Mouse (Mus musculus) limb, embryonic 10.5 days (tissue): ENCODE measurements at regions not wholly inside any gene's neighbourhood (a gene's known extent, or its start where the extent isn't known, plus 50 kb on each side); places are given as distances from the start of the nearest gene placed in this dataset.
A peak's percentile ranks its signal among the peaks of the same experiment; 100 is the strongest.
"Not testable (repeated sequence)": the region's sequence is repeated elsewhere in the genome, so short reads cannot be mapped to it uniquely, and the experiment has no call there.

Experiments
- DNase-seq: peaks from one replicate; pipeline ENCODE4 v3.0.0-alpha.2; 2017; ENCODE audit warnings: low spot score
- H3K27ac ChIP-seq: fragments of 300-500 bp; sonication (generic); 2 replicates; pipeline ENCODE4 v1.5.1; 2016; ENCODE audit warnings: mild to moderate bottlenecking
- H3K27me3 ChIP-seq: fragments of 300-500 bp; sonication (generic); 2 replicates; pipeline ENCODE4 v1.6.1; 2016; ENCODE audit warnings: low read depth, mild to moderate bottlenecking; ENCODE audit not compliant: poor library complexity, severe bottlenecking
- H3K36me3 ChIP-seq: fragments of 300-500 bp; sonication (generic); 2 replicates; pipeline ENCODE4 v1.6.1; 2016; ENCODE audit warnings: mild to moderate bottlenecking, moderate library complexity
- H3K4me1 ChIP-seq: fragments of 300-500 bp; sonication (generic); 2 replicates; pipeline ENCODE4 v1.6.1; 2016
- H3K4me3 ChIP-seq: fragments of 300-500 bp; sonication (generic); 2 replicates; pipeline ENCODE4 v1.5.1; 2016; ENCODE audit warnings: mild to moderate bottlenecking, moderate library complexity
- H3K9me3 ChIP-seq: fragments of 300-500 bp; sonication (generic); replicated peaks from 2 replicates; pipeline ENCODE4 v1.6.1; 2016; ENCODE audit warnings: mild to moderate bottlenecking
- WGBS: fragments of 180-500 bp; shearing (Covaris S2); methylation state at CpG from one replicate; pipeline ENCODE4 v1.1.7; 2016; 5-methylcytosine and 5-hydroxymethylcytosine counted together

DNA sequence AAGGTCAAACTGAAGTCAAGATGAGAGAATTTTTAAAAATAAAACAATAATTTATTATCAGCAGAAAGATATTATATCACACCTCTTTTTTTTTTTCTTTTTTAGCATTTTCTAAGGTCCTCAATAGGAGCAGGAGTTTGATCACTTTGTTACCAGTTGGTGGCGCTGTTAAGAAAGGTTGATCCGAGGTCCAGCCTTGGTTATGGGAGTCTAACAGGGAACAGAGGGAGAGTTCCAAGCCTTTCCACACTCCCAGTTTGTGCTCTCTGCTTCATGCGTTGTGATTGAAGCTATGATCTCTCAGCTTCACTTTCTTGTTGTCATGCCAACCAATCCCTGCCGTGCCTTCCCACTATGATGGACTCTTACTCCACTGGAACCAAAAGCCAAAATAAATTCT, 83.8 kb downstream of the Fam174a start:
- Histone ChIP-seq H3K9me3 (no peaks in the 10 kb centered on the region), H3K27ac (no peak overlapping the region), H3K4me1 (no peaks in the 10 kb centered on the region), H3K27me3 (no peaks in the 10 kb centered on the region), H3K4me3 (no peak overlapping the region), H3K36me3 (no peaks in the 10 kb centered on the region)
- no peak for DNase-seq
- 46% methylated on average over 4 of the region's 4 CpGs for WGBS

DNA sequence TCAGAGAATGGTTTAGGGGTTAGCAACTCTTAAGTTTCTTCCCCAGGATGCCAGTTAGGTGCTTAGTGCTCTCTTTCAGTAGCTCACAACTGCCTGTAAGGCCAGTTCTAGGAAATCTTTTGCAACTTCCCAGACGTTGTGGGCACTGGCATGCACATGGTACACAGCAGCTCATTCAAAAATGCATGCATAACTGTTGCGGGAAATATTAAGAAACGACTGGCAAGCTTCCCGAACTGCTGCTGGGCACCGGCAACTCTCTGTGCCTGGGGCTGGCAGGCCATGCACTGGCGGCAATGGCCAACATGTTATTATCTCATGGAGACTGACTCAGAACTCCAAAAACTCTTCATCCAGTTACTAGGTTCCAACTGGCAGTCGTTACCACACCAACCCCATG, 86.3 kb downstream of the Fam174a start:
- Histone ChIP-seq H3K36me3 (no peaks in the 10 kb centered on the region), H3K4me1 (no peaks in the 10 kb centered on the region), H3K9me3 (no peaks in the 10 kb centered on the region), H3K4me3 (no peak overlapping the region), H3K27ac (no peak overlapping the region), H3K27me3 (no peaks in the 10 kb centered on the region)
- 89% methylated on average over 7 of the region's 7 CpGs for WGBS
- DNase-seq: no peak

DNA sequence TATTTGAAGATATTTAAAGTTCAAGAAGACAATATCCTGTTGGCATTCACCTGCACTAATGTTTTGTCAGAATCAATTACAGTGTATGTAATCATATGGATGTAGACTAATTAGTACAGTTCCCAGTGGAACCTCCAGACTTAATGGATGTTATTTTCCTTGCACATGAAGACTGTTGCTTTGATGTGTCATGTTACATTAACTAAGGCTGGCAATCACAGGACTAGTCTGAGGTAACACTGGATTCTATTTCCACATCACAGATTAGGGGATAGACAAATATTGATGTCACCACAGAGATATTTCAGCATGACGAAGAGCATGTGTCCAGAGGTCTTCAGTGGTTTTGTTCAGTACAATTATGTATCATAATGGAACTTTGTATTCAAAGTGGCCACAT, 108.8 kb downstream of the Fam174a start:
- no peaks in the 10 kb centered on the region for H3K27me3 ChIP-seq
- no peaks in the 10 kb centered on the region for H3K9me3 ChIP-seq
- DNase-seq: no peak
- WGBS: 93% methylated on average over 1 of the region's 1 CpGs
- no peaks in the 10 kb centered on the region for H3K4me1 ChIP-seq
- no peak overlapping the region for H3K27ac ChIP-seq
- H3K4me3 ChIP-seq: no peak overlapping the region
- no peaks in the 10 kb centered on the region for H3K36me3 ChIP-seq

DNA sequence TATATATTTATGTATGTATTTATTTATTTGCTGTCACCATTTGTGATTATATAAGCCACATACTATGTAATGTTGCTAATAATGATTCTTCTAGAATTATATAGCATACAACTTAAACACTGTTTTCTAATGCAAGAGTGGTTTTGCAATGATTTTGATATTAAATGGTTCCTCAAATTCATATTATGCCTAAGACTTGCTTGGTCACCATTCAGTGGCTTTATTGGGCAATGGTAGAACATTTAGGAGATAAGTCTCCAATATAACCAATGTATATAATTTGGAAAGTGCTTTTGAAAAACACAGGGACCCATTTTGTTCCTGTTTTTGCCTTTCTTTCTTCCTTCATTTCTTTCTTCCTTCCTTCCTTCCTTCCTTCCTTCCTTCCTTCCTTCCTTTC, 112.0 kb downstream of the Fam174a start:
- DNase-seq: no peak
- H3K9me3 ChIP-seq: no peaks in the 10 kb centered on the region
- no peaks in the 10 kb centered on the region for H3K4me1 ChIP-seq
- no peak overlapping the region for H3K4me3 ChIP-seq
- no peak overlapping the region for H3K27ac ChIP-seq
- H3K27me3 ChIP-seq: no peaks in the 10 kb centered on the region
- no peaks in the 10 kb centered on the region for H3K36me3 ChIP-seq

DNA sequence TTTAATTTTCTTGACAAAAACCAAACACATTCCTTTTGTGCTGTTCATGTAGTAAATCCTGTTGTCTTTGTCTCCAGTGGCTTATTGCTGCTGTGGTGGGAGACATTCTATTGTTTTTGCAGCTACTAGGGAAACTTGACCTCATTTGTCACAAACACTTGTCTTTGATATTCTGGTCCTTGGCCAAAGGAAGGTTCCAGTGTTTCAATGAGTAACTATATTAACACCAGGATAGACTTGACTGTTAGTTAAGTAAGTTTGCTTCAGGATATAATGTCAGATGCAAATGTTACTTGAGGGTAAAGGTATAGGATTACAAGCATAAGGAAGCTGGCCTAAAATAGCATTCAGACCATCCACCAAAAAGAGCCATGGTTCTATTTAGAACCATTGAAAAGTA, 123.7 kb downstream of the Fam174a start:
- Histone ChIP-seq H3K9me3 (no peaks in the 10 kb centered on the region), H3K4me1 (no peaks in the 10 kb centered on the region), H3K27ac (no peak overlapping the region), H3K4me3 (no peak overlapping the region), H3K27me3 (no peaks in the 10 kb centered on the region), H3K36me3 (no peaks in the 10 kb centered on the region)
- no peak for DNase-seq

DNA sequence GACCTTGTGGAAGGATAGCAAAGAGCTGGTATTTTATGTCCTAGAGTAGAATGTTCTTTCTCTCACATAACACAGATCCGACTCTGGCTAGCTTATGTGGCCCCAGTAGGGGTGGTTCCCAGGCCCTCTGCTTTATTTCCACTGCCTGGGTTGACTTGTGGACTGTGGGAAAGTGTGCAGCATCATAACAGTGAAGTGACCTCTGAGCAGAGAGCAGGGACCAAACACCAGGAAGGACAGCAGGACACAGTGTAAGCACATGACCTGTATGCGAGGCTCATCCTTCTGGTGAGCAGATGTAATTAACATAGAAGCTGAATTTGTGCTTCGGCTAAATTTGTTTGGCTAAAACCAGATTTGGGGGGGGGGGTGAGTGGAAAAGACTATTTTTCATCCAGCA, 132.1 kb downstream of the Fam174a start:
- no peaks in the 10 kb centered on the region for H3K36me3 ChIP-seq
- no peak for DNase-seq
- no peaks in the 10 kb centered on the region for H3K9me3 ChIP-seq
- no peak overlapping the region for H3K27ac ChIP-seq
- no peak overlapping the region for H3K4me3 ChIP-seq
- WGBS: 82% methylated on average over 3 of the region's 3 CpGs
- H3K27me3 ChIP-seq: no peaks in the 10 kb centered on the region
- peaks cover 7% of the 10 kb centered on the region; the same call in 1 of the 2 replicates for H3K4me1 ChIP-seq

DNA sequence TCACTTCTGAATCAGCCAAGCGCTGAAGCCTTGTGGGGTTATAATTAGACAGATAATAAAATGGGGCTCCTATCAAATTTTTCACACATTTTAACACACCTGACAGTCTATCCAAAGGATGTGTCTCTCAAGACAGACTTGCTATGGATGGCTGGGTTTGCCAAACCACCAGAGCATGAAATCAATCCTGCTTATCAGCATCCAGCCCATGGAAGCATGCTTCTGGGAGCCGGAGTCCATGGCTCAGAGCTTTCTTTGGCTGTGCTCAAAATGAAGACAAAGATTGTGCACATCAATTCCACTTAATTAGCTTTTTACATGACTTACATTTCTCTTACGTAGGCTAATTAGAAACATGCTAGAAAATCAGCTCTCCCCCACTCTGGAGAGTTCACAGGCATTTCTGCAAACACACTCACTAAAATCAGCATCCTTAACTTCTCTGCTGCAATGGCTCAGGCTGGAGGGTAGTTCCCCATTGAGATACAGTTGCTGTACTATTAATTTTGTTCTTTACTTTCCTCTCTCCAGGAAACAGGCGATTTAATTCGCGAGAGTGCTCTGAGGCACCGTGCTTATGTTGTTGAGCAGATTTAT, 135.6 kb downstream of the Fam174a start:
- no peak overlapping the region for H3K27ac ChIP-seq

DNA sequence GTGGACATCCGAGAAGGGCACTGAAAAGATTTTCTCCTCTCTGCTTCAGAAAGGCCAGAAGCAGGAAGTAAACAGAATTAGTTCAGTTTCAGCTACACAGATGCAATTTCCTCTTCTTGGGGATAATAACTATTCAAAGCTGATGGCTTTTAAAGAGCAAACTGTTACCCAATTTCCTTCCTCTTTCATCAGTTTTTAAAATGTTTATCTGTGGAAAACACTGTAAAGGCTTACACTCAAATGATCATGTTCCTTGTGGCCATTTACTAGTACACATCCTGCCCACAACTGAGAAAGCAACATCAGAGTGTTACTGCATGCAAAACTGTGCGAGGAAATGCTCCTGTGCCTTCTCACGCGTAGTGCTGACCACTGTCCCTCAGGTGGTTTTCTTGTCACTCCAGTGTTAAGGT, 137.5 kb downstream of the Fam174a start:
- Histone ChIP-seq H3K36me3 (no peaks in the 10 kb centered on the region), H3K27me3 (no peaks in the 10 kb centered on the region), H3K4me3 (no peak overlapping the region), H3K9me3 (no peaks in the 10 kb centered on the region), H3K27ac (no peak overlapping the region), H3K4me1 (peaks cover 7% of the 10 kb centered on the region; the same call in 1 of the 2 replicates)
- 82% methylated on average over 4 of the region's 4 CpGs for WGBS
- DNase-seq: no peak

More for the DNA sequence above, 135.6 kb downstream of the Fam174a start:
- no peaks in the 10 kb centered on the region for H3K9me3 ChIP-seq
- WGBS: 75% methylated on average over 7 of the region's 7 CpGs
- no peak overlapping the region for H3K4me3 ChIP-seq
- no peaks in the 10 kb centered on the region for H3K36me3 ChIP-seq
- peaks cover 7% of the 10 kb centered on the region; the same call in 1 of the 2 replicates for H3K4me1 ChIP-seq
- no peaks in the 10 kb centered on the region for H3K27me3 ChIP-seq
- no peak for DNase-seq

DNA sequence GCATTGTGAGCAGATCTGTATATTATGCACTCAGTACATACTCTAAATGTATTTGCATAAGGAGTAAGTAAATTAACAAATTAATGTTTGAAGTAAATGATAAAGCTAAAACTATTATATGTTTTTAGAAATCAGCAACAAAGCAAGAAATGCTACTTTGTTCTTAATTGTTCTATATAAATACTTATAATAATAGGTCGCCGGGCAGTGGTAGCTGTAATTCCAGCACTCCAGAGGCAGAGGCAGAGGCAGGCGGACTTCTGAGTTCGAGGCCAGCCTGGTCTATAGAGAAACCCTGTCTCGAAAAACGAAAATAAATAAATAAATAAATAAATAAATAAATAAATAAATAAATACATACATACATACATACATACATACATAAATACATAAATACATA, 138.3 kb downstream of the Fam174a start:
- not testable (repeated sequence) for H3K36me3 ChIP-seq, H3K9me3 ChIP-seq, H3K4me1 ChIP-seq, H3K27ac ChIP-seq, H3K4me3 ChIP-seq, H3K27me3 ChIP-seq
- DNase-seq: peak; percentile 95
- 79% methylated on average over 6 of the region's 6 CpGs for WGBS

DNA sequence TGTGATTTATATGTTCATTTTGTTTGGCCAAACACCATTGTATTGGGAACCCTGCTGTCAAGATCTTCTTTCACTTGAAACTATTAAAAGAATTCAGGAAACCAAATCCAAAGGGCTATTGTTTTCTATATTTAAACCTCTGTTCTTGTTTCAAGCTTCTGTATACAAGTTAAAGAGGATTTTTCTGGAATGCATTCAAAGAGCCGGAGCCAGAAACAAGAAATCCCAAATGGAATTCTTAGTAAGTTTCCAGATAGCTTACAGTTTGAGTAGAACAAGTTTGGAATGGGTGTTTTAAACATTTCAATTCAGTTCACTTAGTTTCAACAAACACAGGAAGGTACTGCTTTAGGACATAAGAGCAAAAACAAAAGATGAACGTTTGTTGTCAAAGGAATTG, 140.8 kb downstream of the Fam174a start:
- Histone ChIP-seq H3K27me3 (no peaks in the 10 kb centered on the region), H3K27ac (no peak overlapping the region), H3K4me1 (peaks cover 3% of the 10 kb centered on the region; the same call in 1 of the 2 replicates), H3K4me3 (no peak overlapping the region), H3K36me3 (no peaks in the 10 kb centered on the region), H3K9me3 (no peaks in the 10 kb centered on the region)
- no peak for DNase-seq
- WGBS: 79% methylated on average over 2 of the region's 2 CpGs

DNA sequence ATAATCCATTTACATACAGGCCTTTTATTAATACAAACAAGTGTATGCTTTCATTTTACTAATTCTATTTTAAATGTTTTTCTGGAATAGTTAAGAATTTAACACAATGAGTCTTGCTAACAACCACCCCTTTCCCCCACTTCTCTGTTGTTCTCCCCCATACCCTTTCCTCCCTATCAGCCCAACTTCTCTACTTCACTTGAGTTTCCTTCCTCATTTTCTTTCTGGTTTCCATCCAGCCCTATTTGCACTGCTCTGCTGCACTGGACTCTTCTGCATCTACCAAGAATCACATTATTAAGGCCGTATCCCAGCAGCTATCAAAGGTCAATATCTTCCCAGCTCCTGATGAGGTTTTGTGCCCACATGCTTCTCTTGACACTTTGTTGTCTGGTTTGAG, 145.9 kb downstream of the Fam174a start:
- Histone ChIP-seq H3K27ac (no peak overlapping the region), H3K36me3 (no peaks in the 10 kb centered on the region), H3K27me3 (no peaks in the 10 kb centered on the region), H3K4me3 (no peak overlapping the region), H3K9me3 (no peaks in the 10 kb centered on the region), H3K4me1 (no peaks in the 10 kb centered on the region)
- WGBS: 86% methylated on average over 1 of the region's 1 CpGs
- no peak for DNase-seq

DNA sequence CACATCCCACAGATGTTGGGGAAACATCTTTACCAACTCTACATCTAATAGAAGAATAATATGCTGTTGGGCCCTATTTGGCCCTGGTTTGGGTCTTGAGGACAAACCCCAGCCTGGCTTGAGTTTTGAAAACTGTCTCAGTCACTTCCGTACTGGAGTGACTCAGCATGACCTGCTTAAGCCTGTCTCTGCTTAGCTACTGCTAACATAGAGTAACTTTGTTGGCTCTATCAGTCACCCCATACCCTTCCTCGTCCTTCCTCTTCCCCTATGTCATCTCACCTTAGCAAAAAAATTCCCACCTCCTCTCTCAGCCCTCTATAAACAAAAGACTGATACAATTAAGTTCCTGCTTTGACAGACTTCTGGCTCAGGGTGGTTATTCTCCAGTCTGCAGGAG, 154.7 kb downstream of the Fam174a start:
- no peak overlapping the region for H3K27ac ChIP-seq
- H3K4me3 ChIP-seq: no peak overlapping the region
- no peaks in the 10 kb centered on the region for H3K4me1 ChIP-seq
- H3K27me3 ChIP-seq: no peaks in the 10 kb centered on the region
- WGBS: 59% methylated on average over 2 of the region's 2 CpGs
- H3K36me3 ChIP-seq: no peaks in the 10 kb centered on the region
- no peaks in the 10 kb centered on the region for H3K9me3 ChIP-seq
- no peak for DNase-seq

DNA sequence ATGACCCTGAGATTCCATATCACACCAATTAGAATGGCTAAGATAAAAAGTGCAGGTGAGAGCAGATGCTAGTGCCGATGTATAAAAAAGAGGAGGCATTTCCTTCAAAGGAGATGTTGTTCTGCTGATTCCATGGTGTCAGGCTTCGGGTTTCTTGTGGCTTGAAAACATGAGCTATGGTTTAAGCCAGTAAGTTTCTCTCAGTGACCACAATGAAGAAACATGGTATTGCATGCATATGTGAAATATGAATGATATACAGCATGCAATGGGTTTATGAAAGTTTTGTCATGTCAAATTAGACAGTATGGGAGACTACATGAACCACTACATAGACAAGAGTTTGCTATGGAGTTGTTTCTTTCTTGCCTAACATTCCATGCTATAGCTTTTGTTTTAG, 155.3 kb downstream of the Fam174a start:
- no peak overlapping the region for H3K4me3 ChIP-seq
- DNase-seq: no peak

DNA sequence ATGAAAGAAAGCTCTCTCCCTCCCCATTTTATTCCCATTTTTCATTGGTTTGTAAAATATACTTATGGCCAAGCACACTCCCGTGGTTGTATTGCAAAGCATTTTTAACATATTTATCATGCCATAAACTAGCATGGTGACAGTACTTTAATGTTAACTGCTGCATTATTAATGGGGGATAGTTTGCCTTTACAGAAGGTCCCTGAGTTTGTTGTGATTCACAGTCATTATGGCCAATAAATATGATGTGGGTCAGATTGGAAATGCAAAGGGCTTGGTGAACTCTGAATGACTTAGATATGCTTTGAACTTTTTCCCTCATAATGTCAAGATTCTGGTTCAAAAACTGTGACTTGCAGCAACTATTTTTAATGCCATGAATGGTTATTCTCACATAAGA, 157.1 kb downstream of the Fam174a start:
- DNase-seq: no peak
- no peaks in the 10 kb centered on the region for H3K36me3 ChIP-seq
- no peaks in the 10 kb centered on the region for H3K27me3 ChIP-seq
- H3K4me1 ChIP-seq: no peaks in the 10 kb centered on the region
- H3K4me3 ChIP-seq: no peak overlapping the region
- no peaks in the 10 kb centered on the region for H3K9me3 ChIP-seq
- H3K27ac ChIP-seq: no peak overlapping the region
- WGBS: 85% methylated on average over 1 of the region's 1 CpGs

More for the DNA sequence above, 155.3 kb downstream of the Fam174a start:
- no peaks in the 10 kb centered on the region for H3K4me1 ChIP-seq
- no peaks in the 10 kb centered on the region for H3K36me3 ChIP-seq
- H3K27ac ChIP-seq: no peak overlapping the region
- no peaks in the 10 kb centered on the region for H3K9me3 ChIP-seq
- H3K27me3 ChIP-seq: no peaks in the 10 kb centered on the region
- WGBS: 92% methylated on average over 2 of the region's 2 CpGs
